9 mouse cellular contexts compared by ENCODE assay signal in the genomic region with DNA sequence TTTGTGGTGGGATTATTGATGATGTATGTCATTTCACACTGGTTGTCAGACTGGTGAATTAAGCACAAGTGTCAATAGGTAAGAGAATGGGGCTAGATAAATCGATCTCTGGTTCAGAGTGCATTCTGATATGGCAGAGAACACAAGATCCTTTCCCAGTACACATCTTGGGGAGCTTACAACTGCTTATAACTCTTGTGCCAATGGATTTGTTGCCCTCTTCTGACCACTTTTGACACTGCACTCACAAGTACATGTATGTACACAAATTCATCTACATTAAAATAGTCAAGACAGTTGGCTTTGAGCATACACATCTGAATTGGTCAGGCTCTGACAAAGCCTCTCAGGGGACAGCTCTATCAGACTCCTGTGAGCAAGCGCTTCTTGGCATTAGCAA.
DNase-seq lines count a peak whose midpoint lies in the region; TF ChIP-seq lines count a peak whose summit lies in the region.
"Had no signal": no experiment of that assay in that cellular context is flagged by ENCODE, and none has a peak within 500 bp of the region (broad histone marks: within the 10 kb centered on the region; RNA-seq: fewer than 3 reads in every experiment).

No protein-coding gene starts in this region.

- H3K27ac ChIP-seq in CH12.LX (ENCODE audit: insufficient read depth, low read depth), result no peak overlapping the region
- H3K27ac ChIP-seq: hindbrain, embryonic 15.5 days had no signal

- dilution Hi-C loops in CH12.LX (cut with MboI; ENCODE audit: extremely low pct_ligation_motif_present, extremely low pct_unique_long_range_greater_than_20kb, low sequenced_read_pairs), result no loop called here

- H3K27me3 ChIP-seq in CH12.LX (replicated peaks), result no peaks in the 10 kb centered on the region
- H3K27me3 ChIP-seq: hindbrain, embryonic 15.5 days had no signal

- TF ChIP-seq RAD21 in CH12.LX (IDR thresholded peaks at IDR 0.05; ENCODE audit: low read depth, low read length), result peak; percentile 77

- intact Hi-C loops in left cerebral cortex, postnatal 25 days (cut with DNase I), result no loop called here

- H3K4me2 ChIP-seq in CH12.LX (ENCODE audit: insufficient read depth, low read depth, poor library complexity, severe bottlenecking), result no peak overlapping the region
- H3K4me2 ChIP-seq: hindbrain, embryonic 15.5 days had no signal

- H3K9ac ChIP-seq in CH12.LX (ENCODE audit: insufficient read depth, low read depth), result no peak overlapping the region
- H3K9ac ChIP-seq: hindbrain, embryonic 15.5 days had no signal

- no peaks in the 10 kb centered on the region for H3K9me3 ChIP-seq in CH12.LX (replicated peaks; ENCODE audit: low read length)
- H3K9me3 ChIP-seq: hindbrain, embryonic 15.5 days had no signal

- in situ Hi-C loops in CH12.LX (cut with MboI; ENCODE audit: low pct_ligation_motif_present, low pct_unique_long_range_greater_than_20kb, low sequenced_read_pairs), result no loop called here

- peak; percentile 2 to 26 for DNase-seq in frontal cortex, postnatal 36 days (ENCODE audit: low spot score in 2 of 2)
- DNase-seq in frontal cortex, postnatal 10 days (ENCODE audit: low spot score in 2 of 2), result no peak
- peak; percentile 65 for DNase-seq in CH12.LX (ENCODE audit: extremely low read depth)
- peak; percentile 37 for DNase-seq in embryo, embryonic 11.5 days (ENCODE audit: low read depth, low spot score)
- DNase-seq in left cerebral cortex, postnatal 25 days (ENCODE audit: low spot score in 2 of 2), result peak; percentile 8 to 35
- no peak for DNase-seq in urinary bladder, postnatal 25 days (ENCODE audit: low spot score)
- no peak for DNase-seq in lung, adult 18-20 months
- no peak for DNase-seq in ovary, postnatal 10 days (ENCODE audit: low spot score)

- no peak overlapping the region for H3K4me3 ChIP-seq in CH12.LX (replicated peaks in 1 of 3; ENCODE audit: low read depth in 2 of 3, low read length in 2 of 3, poor library complexity in 1 of 3)
- H3K4me3 ChIP-seq: hindbrain, embryonic 15.5 days had no signal

- H3K79me2 ChIP-seq in CH12.LX (replicated peaks; ENCODE audit: control insufficient read depth, extremely low read depth, insufficient read depth, poor library complexity, severe bottlenecking), result no peaks in the 10 kb centered on the region

- no peak for TF ChIP-seq POLR2A in CH12.LX (IDR thresholded peaks at IDR 0.05; ENCODE audit: low read depth, low read length)

- no peak for TF ChIP-seq EP300 in CH12.LX (IDR thresholded peaks at IDR 0.05; ENCODE audit: low read length)

- H3K4me1 ChIP-seq in CH12.LX (ENCODE audit: control insufficient read depth in 1 of 2, insufficient read depth in 2 of 2), result no peaks in the 10 kb centered on the region
- H3K4me1 ChIP-seq: hindbrain, embryonic 15.5 days had no signal

- no peaks in the 10 kb centered on the region for H3K36me3 ChIP-seq in CH12.LX (replicated peaks in 1 of 2; ENCODE audit: control insufficient read depth in 1 of 2, insufficient read depth in 1 of 2, low read length in 1 of 2)
- H3K36me3 ChIP-seq: hindbrain, embryonic 15.5 days had no signal

- TF ChIP-seq CTCF in CH12.LX (conservative IDR thresholded peaks at IDR 0.05 in 1 of 2, IDR thresholded peaks at IDR 0.05 in 1 of 2; ENCODE audit: low read depth in 2 of 2, low read length in 2 of 2), result peak; percentile 54 to 70

TF ChIP-seq in CH12.LX, 34 proteins besides CTCF, POLR2A, EP300 and RAD21:
- TF ChIP-seq SMC3 (IDR thresholded peaks at IDR 0.05; ENCODE audit: low read depth, low read length) (peak; percentile 58), NELFE (IDR thresholded peaks at IDR 0.05; ENCODE audit: low read depth, low read length) (no peak), TBP (conservative IDR thresholded peaks at IDR 0.05; ENCODE audit: low read depth, low read length) (no peak), ZC3H11A (IDR thresholded peaks at IDR 0.05; ENCODE audit: low read depth, low read length) (peak; percentile 12; the same call in 1 of the 2 replicates), JUN (IDR thresholded peaks at IDR 0.05; ENCODE audit: insufficient read depth, low read depth, low read length) (no peak), PAX5 (IDR thresholded peaks at IDR 0.05; ENCODE audit: low read length) (no peak), MAFK (IDR thresholded peaks at IDR 0.05; ENCODE audit: insufficient replicate concordance, low read length) (no peak)

Comparison
In these comparisons a context has a peak if more than half of its experiments do, and no peak if none do; other contexts are left out.
1. DNase-seq: peak in frontal cortex, postnatal 36 days (2 of 2), CH12.LX (single experiment), embryo, embryonic 11.5 days (single experiment) and left cerebral cortex, postnatal 25 days (2 of 2); none in frontal cortex, postnatal 10 days (0 of 2), urinary bladder, postnatal 25 days (single experiment), lung, adult 18-20 months (0 of 2) and ovary, postnatal 10 days (single experiment).